ENCODE assay signal across 8 mouse cellular contexts in genomic region chr13:83604320-83604719, GRCm38 (mm10).
DNase-seq lines count a peak whose midpoint lies in the region; ATAC-seq lines count a peak whose summit lies in the region.

No protein-coding gene starts in this region.

- H3K36me3 ChIP-seq in hindbrain, embryonic 14.5 days (replicated peaks; ENCODE audit: control insufficient read depth, insufficient read depth): no peaks in the 10 kb centered on the region
- H3K36me3 ChIP-seq in hindbrain, embryonic 13.5 days: no peaks in the 10 kb centered on the region
- H3K36me3 ChIP-seq in midbrain, embryonic 14.5 days (ENCODE audit: control insufficient read depth, insufficient read depth, low read length): no peaks in the 10 kb centered on the region
- H3K36me3 ChIP-seq in hindbrain, embryonic 11.5 days (ENCODE audit: control insufficient read depth, insufficient read depth, low read length): no peaks in the 10 kb centered on the region

- no peak overlapping the region for H3K4me2 ChIP-seq in hindbrain, embryonic 14.5 days (replicated peaks)
- H3K4me2 ChIP-seq in hindbrain, embryonic 13.5 days: no peak overlapping the region
- no peak overlapping the region for H3K4me2 ChIP-seq in midbrain, embryonic 14.5 days (ENCODE audit: low read length)
- no peak overlapping the region for H3K4me2 ChIP-seq in hindbrain, embryonic 11.5 days (replicated peaks; ENCODE audit: low read depth, low read length)

- peak; percentile 30 for DNase-seq in hindbrain, embryonic 14.5 days (ENCODE audit: low spot score)
- peak; percentile 19 for DNase-seq in 3134 (ENCODE audit: extremely low read depth, insufficient read length, low spot score)
- DNase-seq in adrenal gland, postnatal 14 days: peak; percentile 75
- DNase-seq in heart, adult 8-10 months (ENCODE audit: low spot score): peak; percentile 60
- DNase-seq in midbrain, embryonic 14.5 days: peak; percentile 41
- no peak for DNase-seq in layer of hippocampus, postnatal 10 days (ENCODE audit: low spot score in 2 of 2)
- no peak for DNase-seq in hindbrain, embryonic 11.5 days (ENCODE audit: low spot score)

- H3K27ac ChIP-seq in hindbrain, embryonic 14.5 days: 0 out of 2 replicates have a peak overlapping the region, but pooled peaks have one; percentile 2
- H3K27ac ChIP-seq in hindbrain, embryonic 13.5 days: no peak overlapping the region
- no peak overlapping the region for H3K27ac ChIP-seq in midbrain, embryonic 14.5 days (replicated peaks; ENCODE audit: low read depth, low read length)
- H3K27ac ChIP-seq in hindbrain, embryonic 11.5 days (ENCODE audit: low read depth, low read length): no peak overlapping the region

- no peak overlapping the region for H3K9ac ChIP-seq in hindbrain, embryonic 14.5 days
- H3K9ac ChIP-seq in hindbrain, embryonic 13.5 days: no peak overlapping the region
- H3K9ac ChIP-seq in midbrain, embryonic 14.5 days (replicated peaks; ENCODE audit: low read length): no peak overlapping the region
- no peak overlapping the region for H3K9ac ChIP-seq in hindbrain, embryonic 11.5 days (ENCODE audit: low read depth, low read length)

- H3K4me3 ChIP-seq in hindbrain, embryonic 14.5 days (replicated peaks; ENCODE audit: low read length): no peak overlapping the region
- H3K4me3 ChIP-seq in hindbrain, embryonic 13.5 days: no peak overlapping the region
- no peak overlapping the region for H3K4me3 ChIP-seq in midbrain, embryonic 14.5 days (replicated peaks; ENCODE audit: low read depth, low read length)
- no peak overlapping the region for H3K4me3 ChIP-seq in hindbrain, embryonic 11.5 days (ENCODE audit: low read depth, low read length)

- peaks cover 11% of the 10 kb centered on the region for H3K4me1 ChIP-seq in hindbrain, embryonic 14.5 days (replicated peaks; ENCODE audit: control insufficient read depth, insufficient read depth, low read length)
- H3K4me1 ChIP-seq in hindbrain, embryonic 13.5 days (replicated peaks): peaks cover 16% of the 10 kb centered on the region
- H3K4me1 ChIP-seq in midbrain, embryonic 14.5 days (ENCODE audit: control insufficient read depth, insufficient read depth, low read length): peaks cover 18% of the 10 kb centered on the region
- no peaks in the 10 kb centered on the region for H3K4me1 ChIP-seq in hindbrain, embryonic 11.5 days (replicated peaks; ENCODE audit: control insufficient read depth, insufficient read depth, low read length)

- ATAC-seq in hindbrain, embryonic 14.5 days (ENCODE audit: low FRiP score): no peak
- no peak for ATAC-seq in hindbrain, embryonic 13.5 days (ENCODE audit: low FRiP score)
- ATAC-seq in midbrain, embryonic 14.5 days (ENCODE audit: low FRiP score, low TSS enrichment): no peak
- no peak for ATAC-seq in hindbrain, embryonic 11.5 days (ENCODE audit: low FRiP score)

- H3K9me3 ChIP-seq in hindbrain, embryonic 14.5 days (ENCODE audit: control insufficient read depth, low read length): no peaks in the 10 kb centered on the region
- no peaks in the 10 kb centered on the region for H3K9me3 ChIP-seq in hindbrain, embryonic 13.5 days
- H3K9me3 ChIP-seq in midbrain, embryonic 14.5 days (ENCODE audit: control insufficient read depth, low read length): no peaks in the 10 kb centered on the region
- no peaks in the 10 kb centered on the region for H3K9me3 ChIP-seq in hindbrain, embryonic 11.5 days (ENCODE audit: control insufficient read depth, low read length)

- WGBS in hindbrain, embryonic 14.5 days: 35% methylated on average over 3 of the region's 3 CpGs
- WGBS in hindbrain, embryonic 13.5 days: 31% methylated on average over 3 of the region's 3 CpGs
- 21% methylated on average over 3 of the region's 3 CpGs for WGBS in midbrain, embryonic 14.5 days
- WGBS in hindbrain, embryonic 11.5 days: 61% methylated on average over 3 of the region's 3 CpGs

- no peaks in the 10 kb centered on the region for H3K27me3 ChIP-seq in hindbrain, embryonic 14.5 days (ENCODE audit: control insufficient read depth, insufficient read depth, low read length)
- no peaks in the 10 kb centered on the region for H3K27me3 ChIP-seq in hindbrain, embryonic 13.5 days
- no peaks in the 10 kb centered on the region for H3K27me3 ChIP-seq in midbrain, embryonic 14.5 days (ENCODE audit: control insufficient read depth, insufficient read depth, low read length)
- no peaks in the 10 kb centered on the region for H3K27me3 ChIP-seq in hindbrain, embryonic 11.5 days (ENCODE audit: control insufficient read depth, insufficient read depth, low read length)

Comparison
In these comparisons a context has a peak if more than half of its experiments do, and no peak if none do; other contexts are left out.
1. DNase-seq: peak in hindbrain, embryonic 14.5 days (single experiment), 3134 (single experiment), adrenal gland, postnatal 14 days (single experiment), heart, adult 8-10 months (single experiment) and midbrain, embryonic 14.5 days (single experiment); none in layer of hippocampus, postnatal 10 days (0 of 2) and hindbrain, embryonic 11.5 days (single experiment).